Mouse (Mus musculus): Measurements from ENCODE around the gene Fam131b. TPM values are rescaled to one million over a fixed set of nuclear protein-coding genes. Genes with fewer than 3 reads are reported as not detected.

Fam131b gene
- polyA plus RNA-seq, 1 experiment from 2014 or later = 7.2 TPM

GRCm38 (mm10) chr6:42276151-42276550 lies 48.3 kb downstream of the Fam131b start:
- Histone ChIP-seq H3K4me3 (replicated peaks; ENCODE audit: low read length) (no peak overlapping the region), H3K9me3 (ENCODE audit: control insufficient read depth, low read length) (no peaks in the 10 kb centered on the region), H3K4me2 (replicated peaks) (no peak overlapping the region), H3K27ac (no peak overlapping the region), H3K27me3 (ENCODE audit: control insufficient read depth, insufficient read depth, low read length) (no peaks in the 10 kb centered on the region), H3K9ac (no peak overlapping the region), H3K4me1 (replicated peaks; ENCODE audit: control insufficient read depth, insufficient read depth, low read length) (no peaks in the 10 kb centered on the region), H3K36me3 (replicated peaks; ENCODE audit: control insufficient read depth, insufficient read depth) (peaks cover 93% of the 10 kb centered on the region)
- 70% methylated on average over 2 of the region's 2 CpGs for WGBS
- DNase-seq (ENCODE audit: low spot score) = no peak
- no peak for ATAC-seq (ENCODE audit: low FRiP score)

- Histone ChIP-seq H3K27ac (no peak overlapping the region), H3K36me3 (replicated peaks; ENCODE audit: control insufficient read depth, insufficient read depth) (peaks cover 81% of the 10 kb centered on the region), H3K4me3 (replicated peaks; ENCODE audit: low read length) (no peak overlapping the region), H3K9me3 (ENCODE audit: control insufficient read depth, low read length) (no peaks in the 10 kb centered on the region), H3K4me1 (replicated peaks; ENCODE audit: control insufficient read depth, insufficient read depth, low read length) (peaks cover 15% of the 10 kb centered on the region), H3K27me3 (ENCODE audit: control insufficient read depth, insufficient read depth, low read length) (no peaks in the 10 kb centered on the region), H3K4me2 (replicated peaks) (no peak overlapping the region), H3K9ac (no peak overlapping the region)
- ATAC-seq (ENCODE audit: low FRiP score) (no peak), DNase-seq (ENCODE audit: low spot score) (no peak)
These were observed 53.6 kb downstream of the Fam131b start for GRCm38 (mm10) chr6:42270817-42271216.

- WGBS = under 1% methylated on average over 21 of the region's 21 CpGs
These were observed 58.8 kb downstream of the Fam131b start for GRCm38 (mm10) chr6:42265391-42266330.

More at GRCm38 (mm10) chr6:42265391-42266330, 58.8 kb downstream of the Fam131b start:
- H3K9me3 ChIP-seq (ENCODE audit: control insufficient read depth, low read length) = no peaks in the 10 kb centered on the region
- H3K4me3 ChIP-seq (replicated peaks; ENCODE audit: low read length) = peak overlapping the region; percentile 73
- H3K36me3 ChIP-seq (replicated peaks; ENCODE audit: control insufficient read depth, insufficient read depth) = peaks cover 35% of the 10 kb centered on the region
- H3K27ac ChIP-seq = peak overlapping the region; percentile 89
- ATAC-seq (ENCODE audit: low FRiP score) (no peak), DNase-seq (ENCODE audit: low spot score) (no peak)
- peak overlapping the region; percentile 85 for H3K4me2 ChIP-seq (replicated peaks)
- H3K9ac ChIP-seq = peak overlapping the region; percentile 85
- peaks cover 16% of the 10 kb centered on the region for H3K4me1 ChIP-seq (replicated peaks; ENCODE audit: control insufficient read depth, insufficient read depth, low read length)
- H3K27me3 ChIP-seq (ENCODE audit: control insufficient read depth, insufficient read depth, low read length) = no peaks in the 10 kb centered on the region

Other genes with a start within 250 kb of the Fam131b start
- not detected in 2 replicates for gene Tas2r139, start 183.7 kb downstream of the Fam131b start, polyA plus RNA-seq (2014; fragmentation: Nextera tagmentation; extraction: Ambion mirVana)
- not detected in 2 replicates for gene Tas2r144, start 109.3 kb downstream of the Fam131b start, polyA plus RNA-seq (2014; fragmentation: Nextera tagmentation; extraction: Ambion mirVana)
- gene Gstk1, start 78.7 kb downstream of the Fam131b start, polyA plus RNA-seq (2014; fragmentation: Nextera tagmentation; extraction: Ambion mirVana) = 11.6 and 12.1 TPM in 2 replicates
- not detected in 2 replicates for gene Tmem139, start 62.7 kb downstream of the Fam131b start, polyA plus RNA-seq (2014; fragmentation: Nextera tagmentation; extraction: Ambion mirVana)
- gene Casp2, start 59.7 kb downstream of the Fam131b start, polyA plus RNA-seq (2014; fragmentation: Nextera tagmentation; extraction: Ambion mirVana) = 32.7 and 36.4 TPM in 2 replicates
- 0.94 and 1.9 TPM in 2 replicates for gene Clcn1, start 38.0 kb downstream of the Fam131b start, polyA plus RNA-seq (2014; fragmentation: Nextera tagmentation; extraction: Ambion mirVana)
- gene Zyx, start 25.0 kb upstream of the Fam131b start, polyA plus RNA-seq (2014; fragmentation: Nextera tagmentation; extraction: Ambion mirVana) = 56.6 and 60.3 TPM in 2 replicates
- gene Epha1, start 48.6 kb upstream of the Fam131b start, polyA plus RNA-seq (2014; fragmentation: Nextera tagmentation; extraction: Ambion mirVana) = 0.16 and 0.24 TPM in 2 replicates
- gene Tas2r143, start 75.6 kb upstream of the Fam131b start, polyA plus RNA-seq (2014; fragmentation: Nextera tagmentation; extraction: Ambion mirVana) = not detected in 2 replicates
- gene Tas2r135, start 80.8 kb upstream of the Fam131b start, polyA plus RNA-seq (2014; fragmentation: Nextera tagmentation; extraction: Ambion mirVana) = not detected in 2 replicates
- gene Tas2r126, start 109.9 kb upstream of the Fam131b start, polyA plus RNA-seq (2014; fragmentation: Nextera tagmentation; extraction: Ambion mirVana) = not detected in 2 replicates
- gene Olfr458, start 140.6 kb upstream of the Fam131b start, polyA plus RNA-seq (2014; fragmentation: Nextera tagmentation; extraction: Ambion mirVana) = not detected in 2 replicates
- not detected in 2 replicates for gene Olfr457, start 151.7 kb upstream of the Fam131b start, polyA plus RNA-seq (2014; fragmentation: Nextera tagmentation; extraction: Ambion mirVana)
- gene Olfr456, start 162.6 kb upstream of the Fam131b start, polyA plus RNA-seq (2014; fragmentation: Nextera tagmentation; extraction: Ambion mirVana) = not detected in 2 replicates
- gene Olfr455, start 222.9 kb upstream of the Fam131b start, polyA plus RNA-seq (2014; fragmentation: Nextera tagmentation; extraction: Ambion mirVana) = 0.08 TPM in 1 of 2 replicates, not detected in the other

All from hindbrain, embryonic 14.5 days (tissue).